Mouse (Mus musculus) MEL (cell line): ENCODE measurements around the gene Lix1. TPM values are rescaled to one million over a fixed set of nuclear protein-coding genes. Genes with fewer than 3 reads are reported as not detected.

Experiments used
- DNase-seq: peaks from one replicate; pipeline ENCODE4 v3.0.0; 2011; ENCODE audit warnings: low read depth, low spot score
- H3K27ac ChIP-seq: 2 replicates; pipeline ENCODE4 v1.5.1; 2012; ENCODE audit warnings: low read depth, mild to moderate bottlenecking, control low read depth, low read length, moderate library complexity; ENCODE audit not compliant: control insufficient read depth
- H3K27me3 ChIP-seq, 2 experiments: fragments of 150-350 bp in 1 of 2; sonication (generic) in 1 of 2; 2 replicates each; pipeline ENCODE4 v1.6.1; 2012; ENCODE audit warnings: low read length in 2 of 2, mild to moderate bottlenecking in 2 of 2, improper control_type of control experiment in 1 of 2, moderate library complexity in 1 of 2; ENCODE audit not compliant: insufficient read depth in 2 of 2, control insufficient read depth in 1 of 2
- H3K36me3 ChIP-seq, 2 experiments: 2 replicates each; pipeline ENCODE4 v1.6.1; 2012 to 2014; ENCODE audit warnings: low read length in 2 of 2, improper control_type of control experiment in 1 of 2, inconsistent platforms in 1 of 2, mild to moderate bottlenecking in 1 of 2; ENCODE audit not compliant: insufficient read depth in 2 of 2, control insufficient read depth in 1 of 2
- H3K4me1 ChIP-seq, 2 experiments: fragments of 150-350 bp in 1 of 2; sonication (generic) in 1 of 2; 2 replicates each; pipeline ENCODE4 v1.6.1; 2012; ENCODE audit warnings: low read length in 2 of 2, improper control_type of control experiment in 1 of 2, mild to moderate bottlenecking in 1 of 2; ENCODE audit not compliant: insufficient read depth in 2 of 2, control insufficient read depth in 1 of 2
- H3K4me3 ChIP-seq, 2 experiments: fragments of 150-350 bp in 1 of 2; sonication (generic) in 1 of 2; 2 replicates each; pipeline ENCODE4 v1.5.1; 2012; ENCODE audit warnings: low read depth in 2 of 2, low read length in 2 of 2, mild to moderate bottlenecking in 2 of 2, moderate library complexity in 2 of 2, control low read depth in 1 of 2, improper control_type of control experiment in 1 of 2; ENCODE audit not compliant: control insufficient read depth in 1 of 2, insufficient read depth in 1 of 2
- H3K79me2 ChIP-seq: 2 replicates; pipeline ENCODE4 v1.6.1; 2012; ENCODE audit warnings: mild to moderate bottlenecking, low read length, moderate library complexity; ENCODE audit not compliant: control insufficient read depth, poor library complexity, insufficient read depth
- H3K9ac ChIP-seq: 2 replicates; pipeline ENCODE4 v1.6.1; 2012; ENCODE audit warnings: low read depth, mild to moderate bottlenecking, control low read depth, low read length, moderate library complexity; ENCODE audit not compliant: control insufficient read depth, poor library complexity, severe bottlenecking
- H3K9me3 ChIP-seq: fragments of 150-350 bp; sonication (generic); replicated peaks from 2 replicates; pipeline ENCODE4 v1.6.1; 2012; ENCODE audit warnings: mild to moderate bottlenecking, low read length, improper control_type of control experiment, moderate library complexity; ENCODE audit not compliant: insufficient read depth
- CTCF ChIP-seq, 3 experiments: IDR thresholded peaks in 2 of 3; conservative IDR thresholded peaks in 1 of 3; 2 replicates each; pipeline ENCODE4 v1.5.1; 2011 to 2012; ENCODE audit warnings: low read length in 3 of 3, low read depth in 2 of 3, mild to moderate bottlenecking in 2 of 3, improper control_type of control experiment in 1 of 3, inconsistent platforms in 1 of 3, mixed read lengths in 1 of 3, moderate library complexity in 1 of 3; ENCODE audit not compliant: control insufficient read depth in 1 of 3, insufficient read depth in 1 of 3, poor library complexity in 1 of 3, severe bottlenecking in 1 of 3
- ELF1 ChIP-seq: IDR thresholded peaks from 2 replicates; pipeline ENCODE4 v1.6.1; 2014; ENCODE audit warnings: low read depth, mild to moderate bottlenecking, inconsistent platforms, low read length, improper control_type of control experiment, moderate library complexity
- GABPA ChIP-seq: IDR thresholded peaks from 2 replicates; pipeline ENCODE4 v1.6.1; 2012; ENCODE audit warnings: low read depth, mild to moderate bottlenecking, inconsistent platforms, low read length, improper control_type of control experiment, moderate library complexity
- HCFC1 ChIP-seq: IDR thresholded peaks from 2 replicates; pipeline ENCODE4 v1.6.1; 2012; ENCODE audit warnings: low read depth, mild to moderate bottlenecking, inconsistent platforms, low read length, improper control_type of control experiment, moderate library complexity
- JUND ChIP-seq: IDR thresholded peaks from 2 replicates; pipeline ENCODE4 v1.6.1; 2011; ENCODE audit warnings: low read depth, mild to moderate bottlenecking, improper control_type of control experiment, low read length
- MAZ ChIP-seq: IDR thresholded peaks from 2 replicates; pipeline ENCODE4 v1.6.1; 2012; ENCODE audit warnings: low read depth, mild to moderate bottlenecking, inconsistent platforms, low read length, improper control_type of control experiment
- MEF2A ChIP-seq: IDR thresholded peaks from 2 replicates; pipeline ENCODE4 v1.6.1; 2014; ENCODE audit warnings: low read depth, mild to moderate bottlenecking, inconsistent platforms, low read length, improper control_type of control experiment; ENCODE audit not compliant: poor library complexity, insufficient replicate concordance, severe bottlenecking; ENCODE audit errors: extremely low read depth
- MXI1 ChIP-seq: IDR thresholded peaks from 2 replicates; pipeline ENCODE4 v1.6.1; 2011; ENCODE audit warnings: mild to moderate bottlenecking, low read depth, low read length, improper control_type of control experiment
- MYB ChIP-seq: IDR thresholded peaks from 2 replicates; pipeline ENCODE4 v1.6.1; 2011; ENCODE audit warnings: mild to moderate bottlenecking, low read depth, low read length, improper control_type of control experiment
- MYC ChIP-seq: IDR thresholded peaks from 2 replicates; pipeline ENCODE4 v1.6.1; 2011; ENCODE audit warnings: low read depth, mild to moderate bottlenecking, low read length, improper control_type of control experiment, moderate library complexity
- NELFE ChIP-seq: IDR thresholded peaks from 2 replicates; pipeline ENCODE4 v1.6.1; 2011; ENCODE audit warnings: low read depth, low read length, improper control_type of control experiment
- POLR2AphosphoS5 ChIP-seq: IDR thresholded peaks from 2 replicates; pipeline ENCODE4 v1.6.1; 2012; ENCODE audit warnings: low read depth, borderline replicate concordance, mild to moderate bottlenecking, inconsistent platforms, low read length, moderate library complexity, mixed read lengths
- RCOR1 ChIP-seq: IDR thresholded peaks from 2 replicates; pipeline ENCODE4 v1.6.1; 2012; ENCODE audit warnings: low read depth, mild to moderate bottlenecking, inconsistent platforms, low read length, improper control_type of control experiment
- UBTF ChIP-seq: IDR thresholded peaks from 2 replicates; pipeline ENCODE4 v1.6.1; 2012; ENCODE audit warnings: low read depth, mild to moderate bottlenecking, inconsistent platforms, low read length, improper control_type of control experiment, moderate library complexity, borderline replicate concordance; ENCODE audit not compliant: insufficient read depth
- USF2 ChIP-seq, 2 experiments: IDR thresholded peaks; 2 replicates each; pipeline ENCODE4 v1.6.1; 2011 to 2012; ENCODE audit warnings: improper control_type of control experiment in 2 of 2, low read length in 2 of 2, borderline replicate concordance in 1 of 2, inconsistent platforms in 1 of 2, low read depth in 1 of 2, mild to moderate bottlenecking in 1 of 2; ENCODE audit not compliant: insufficient read depth in 1 of 2
- ZC3H11A ChIP-seq: IDR thresholded peaks from 2 replicates; pipeline ENCODE4 v1.6.1; 2012; ENCODE audit warnings: low read depth, mild to moderate bottlenecking, inconsistent platforms, low read length, improper control_type of control experiment
- ZNF384 ChIP-seq: IDR thresholded peaks from 2 replicates; pipeline ENCODE4 v1.6.1; 2012; ENCODE audit warnings: low read depth, mild to moderate bottlenecking, inconsistent platforms, low read length, improper control_type of control experiment
- polyA plus RNA-seq, 2 experiments: library from polyadenylated mRNA; stranded (reverse) in 1 of 2; unstranded in 1 of 2; fragments of >175 nt in 1 of 2; fragments of >200 nt in 1 of 2; gene quantifications; 2 replicates each; pipeline versions ENCODE4 v1.2.1 to v1.2.4; 2012; ENCODE audit warnings: low replicate concordance in 2 of 2, low read depth in 1 of 2; ENCODE audit not compliant: insufficient read length in 2 of 2, insufficient read depth in 1 of 2, missing spikeins in 1 of 2
- total RNA-seq: library from RNA; depleted of rRNA; stranded (reverse); fragments of 300-350 nt; gene quantifications from 2 replicates; pipeline ENCODE4 v1.2.3, GENCODE M21; 2012

Gene Lix1
- total and polyA plus RNA-seq, 3 experiments: not detected

DNA sequence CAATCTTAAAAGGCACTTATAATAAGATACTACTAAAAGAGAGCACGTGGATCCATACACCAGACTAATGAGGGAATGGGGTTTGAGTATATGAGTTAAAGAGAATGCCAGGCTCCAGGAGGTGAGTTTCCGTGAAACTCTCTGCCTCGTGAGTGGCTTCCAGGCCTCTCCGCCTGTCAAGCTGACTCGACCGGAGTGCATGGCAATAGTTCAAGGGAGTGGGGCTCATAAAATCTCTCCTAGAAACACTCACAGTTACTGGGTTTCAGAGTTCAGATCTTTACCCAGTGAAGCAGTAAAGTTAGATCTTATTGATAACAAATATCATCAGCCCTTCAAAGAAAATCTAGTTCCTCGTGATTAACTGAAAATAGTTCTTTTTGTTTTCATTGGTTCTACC is 94.3 kb downstream of the Lix1 start:
- H3K27ac ChIP-seq: no peak overlapping the region
- no peaks in the 10 kb centered on the region for H3K27me3 ChIP-seq
- peaks cover 0 to 3% of the 10 kb centered on the region in 2 experiments; a peak in 2 of 4 replicates for H3K4me1 ChIP-seq
- no peak for DNase-seq
- H3K36me3 ChIP-seq: no peaks in the 10 kb centered on the region; a peak in 1 of 4 replicates
- H3K9me3 ChIP-seq: no peaks in the 10 kb centered on the region
- no peak overlapping the region for H3K9ac ChIP-seq
- TF ChIP-seq JUND: no peak
- TF ChIP-seq ZNF384: no peak
- TF ChIP-seq NELFE: no peak
- no peak for TF ChIP-seq UBTF
- H3K79me2 ChIP-seq: no peaks in the 10 kb centered on the region
- no peak overlapping the region for H3K4me3 ChIP-seq

DNA sequence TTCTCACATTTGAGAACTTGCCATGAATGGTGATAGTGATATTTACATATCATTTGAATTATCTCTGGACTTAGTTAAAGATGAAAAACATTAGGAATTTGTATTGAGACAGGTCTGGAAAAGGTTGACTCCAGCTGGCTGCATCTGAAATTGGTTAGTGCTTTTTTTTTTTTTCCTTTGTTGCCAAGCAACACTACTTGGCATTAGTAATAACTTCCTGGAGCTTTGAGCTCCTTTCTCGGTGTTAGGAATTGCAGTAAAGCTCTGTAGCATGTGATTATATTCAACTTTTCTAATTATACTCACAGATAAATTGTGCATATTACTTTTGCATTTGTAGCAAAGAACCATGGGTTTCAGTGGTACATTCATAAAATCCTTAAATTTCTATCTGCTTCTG is 96.4 kb downstream of the Lix1 start:
- Histone ChIP-seq H3K4me1 (peaks cover 0 to 3% of the 10 kb centered on the region in 2 experiments; a peak in 2 of 4 replicates), H3K27ac (no peak overlapping the region), H3K9ac (no peak overlapping the region), H3K27me3 (no peaks in the 10 kb centered on the region), H3K9me3 (no peaks in the 10 kb centered on the region; the same call in 1 of the 2 replicates), H3K36me3 (no peaks in the 10 kb centered on the region; a peak in 1 of 4 replicates), H3K79me2 (no peaks in the 10 kb centered on the region), H3K4me3 (no peak overlapping the region)
- TF ChIP-seq HCFC1 (no peak), MAZ (no peak), POLR2AphosphoS5 (no peak), ZC3H11A (no peak), USF2 (IDR thresholded peaks at IDR 0.05; ENCODE audit: borderline replicate concordance in 1 of 2, insufficient read depth in 1 of 2, low read depth in 1 of 2, low read length in 2 of 2) (no peak), ELF1 (no peak)
- no peak for DNase-seq

DNA sequence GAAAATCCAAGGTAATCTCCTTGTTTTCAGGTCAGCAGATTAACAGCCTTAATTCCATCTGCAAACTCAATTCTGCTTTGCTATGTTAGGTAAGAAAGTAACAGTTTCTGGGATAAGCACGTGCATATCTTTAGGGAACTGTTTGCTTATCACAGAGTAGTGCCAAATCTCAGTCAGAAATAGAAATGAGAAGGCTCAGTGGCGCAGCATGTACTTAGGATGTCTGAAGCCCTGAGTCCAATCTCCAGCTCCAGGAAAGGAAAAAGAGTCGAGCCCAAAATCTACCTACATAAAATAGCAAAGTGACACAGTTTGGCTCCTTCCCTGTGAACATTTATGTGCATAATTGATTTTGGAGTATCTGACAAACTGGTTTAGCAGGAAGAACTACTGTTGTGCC is 96.8 kb downstream of the Lix1 start:
- Histone ChIP-seq H3K27me3 (no peaks in the 10 kb centered on the region), H3K4me1 (peaks cover 0 to 3% of the 10 kb centered on the region in 2 experiments; a peak in 2 of 4 replicates), H3K36me3 (no peaks in the 10 kb centered on the region; a peak in 1 of 4 replicates), H3K4me3 (no peak overlapping the region), H3K9ac (no peak overlapping the region), H3K9me3 (no peaks in the 10 kb centered on the region; the same call in 1 of the 2 replicates), H3K79me2 (no peaks in the 10 kb centered on the region), H3K27ac (no peak overlapping the region)
- TF ChIP-seq MYC: no peak
- TF ChIP-seq GABPA: no peak
- TF ChIP-seq CTCF (IDR thresholded peaks at IDR 0.05 in 2 of 3, conservative IDR thresholded peaks at IDR 0.05 in 1 of 3; ENCODE audit: control insufficient read depth in 1 of 3, insufficient read depth in 1 of 3, low read depth in 2 of 3, low read length in 3 of 3, poor library complexity in 1 of 3, severe bottlenecking in 1 of 3): no peak
- TF ChIP-seq MAZ: no peak
- TF ChIP-seq RCOR1: no peak
- no peak for TF ChIP-seq MXI1
- TF ChIP-seq MYB: no peak
- TF ChIP-seq MEF2A: no peak
- TF ChIP-seq UBTF: no peak
- DNase-seq: no peak
